Mouse (Mus musculus) megakaryocyte progenitor cell, adult 5-6 weeks (primary cell): ENCODE results near the gene Sdhb. TPM values are rescaled to one million over a fixed set of nuclear protein-coding genes. Genes with fewer than 3 reads are reported as not detected.

ENCODE experiments used
- ATAC-seq: replicated peaks from 2 replicates; pipeline ENCODE4 v1.8.0; 2016; ENCODE audit warnings: mild to moderate bottlenecking, moderate TSS enrichment, inconsistent platforms; ENCODE audit not compliant: poor library complexity
- total RNA-seq, 2 experiments: library from RNA; stranded (forward) in 1 of 2; stranded (reverse) in 1 of 2; fragments of 157-497, 149-512 nt in 1 of 2; fragments of 200-1000 nt in 1 of 2; gene quantifications; 2 replicates each; pipeline versions ENCODE4 v1.2.3 to v1.2.4; 2015 to 2017

Gene Sdhb
- total RNA-seq, 2 experiments from 2014 or later, result 129 to 160 TPM

GRCm38 (mm10) chr4:140974408-140974807 lies 13.4 kb downstream of the Sdhb start:
- no peak for ATAC-seq

DNA sequence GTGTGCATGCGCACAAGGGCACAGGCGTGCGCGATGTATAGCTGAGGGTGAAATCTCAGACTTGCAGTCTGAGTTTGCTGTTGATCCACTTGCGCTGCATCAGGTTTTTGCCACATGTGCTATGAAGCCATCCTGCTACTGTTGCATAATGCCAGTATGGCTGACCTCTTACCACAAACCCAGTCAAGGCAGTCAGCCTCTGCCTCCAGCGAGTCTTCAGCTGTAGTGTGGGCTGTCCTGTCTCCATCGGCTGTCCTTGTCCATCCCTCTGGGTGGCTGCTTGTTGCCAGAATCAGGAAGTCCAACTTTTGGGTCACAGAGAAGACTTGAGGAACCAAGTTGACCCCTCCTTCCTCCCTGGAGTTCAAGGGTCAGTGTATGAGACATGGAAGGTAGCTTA lies 14.4 kb downstream of the Sdhb start:
- peak; percentile 77 for ATAC-seq

- no peak for ATAC-seq
These were observed 16.3 kb downstream of the Sdhb start for GRCm38 (mm10) chr4:140977278-140977677.

DNA sequence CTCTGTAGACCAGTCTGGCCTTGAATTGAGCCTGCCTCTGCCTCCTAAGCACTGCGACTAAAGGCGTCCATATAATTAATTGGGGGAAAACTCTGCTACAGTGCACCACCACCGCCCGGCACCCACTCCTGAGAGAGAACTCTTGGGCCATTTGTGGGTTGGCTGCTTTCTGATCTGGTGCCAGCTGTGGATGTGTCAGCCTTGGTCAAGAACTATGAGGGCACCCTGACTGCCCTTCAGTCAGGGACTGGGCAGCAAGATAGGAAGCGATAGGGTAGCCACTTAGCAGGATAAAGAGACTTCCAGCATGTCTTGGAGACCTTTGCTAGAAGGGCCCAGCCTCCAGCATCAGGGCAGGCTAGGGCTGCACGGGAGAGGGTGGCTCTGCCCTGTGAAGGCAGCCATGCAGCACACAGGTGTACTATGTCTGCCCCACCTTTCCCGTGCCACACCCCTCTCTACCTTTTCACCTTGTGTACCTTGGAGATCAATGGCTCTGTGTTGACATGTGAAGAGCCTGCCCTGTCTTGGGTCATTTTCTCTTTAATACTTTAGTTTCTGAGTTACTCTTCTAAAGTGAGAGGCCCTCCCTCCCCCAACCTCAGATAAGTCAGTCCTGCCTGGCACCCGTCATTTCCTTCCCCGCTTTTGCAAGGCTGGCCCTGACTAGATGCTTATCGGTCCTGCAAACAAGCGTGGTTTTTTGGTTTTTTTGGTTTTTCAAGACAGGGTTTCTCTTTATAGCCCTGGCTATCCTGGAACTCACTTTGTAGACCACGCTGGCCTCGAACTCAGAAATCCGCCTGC lies 17.1 kb downstream of the Sdhb start:
- peak; percentile 43 for ATAC-seq

- no peak for ATAC-seq
These were observed 20.6 kb downstream of the Sdhb start for GRCm38 (mm10) chr4:140981605-140982004.

DNA sequence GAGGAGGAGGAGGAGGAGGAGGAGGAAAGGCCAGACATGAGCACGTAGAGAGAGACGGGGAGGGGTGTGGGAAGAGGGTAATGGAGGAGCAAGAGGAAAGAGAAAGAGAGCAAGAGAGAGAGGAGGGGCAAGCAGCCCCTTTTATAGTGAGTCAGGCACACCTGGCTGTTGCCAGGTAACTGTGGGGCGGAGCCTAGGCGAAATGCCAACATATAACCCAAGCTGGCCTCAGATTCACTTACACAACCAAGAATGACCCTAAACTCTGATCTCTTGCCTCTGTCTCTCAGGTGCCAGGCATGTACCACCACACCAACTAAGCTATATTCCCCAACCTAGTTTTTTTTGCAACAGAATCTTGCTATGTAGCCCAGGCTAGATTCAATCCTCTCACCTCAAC lies 21.8 kb downstream of the Sdhb start:
- no peak for ATAC-seq

- peak; percentile 85 for ATAC-seq
These were observed 22.4 kb downstream of the Sdhb start for GRCm38 (mm10) chr4:140983442-140983841.

- ATAC-seq, result no peak
These were observed 23.5 kb downstream of the Sdhb start for GRCm38 (mm10) chr4:140984544-140984943.

DNA sequence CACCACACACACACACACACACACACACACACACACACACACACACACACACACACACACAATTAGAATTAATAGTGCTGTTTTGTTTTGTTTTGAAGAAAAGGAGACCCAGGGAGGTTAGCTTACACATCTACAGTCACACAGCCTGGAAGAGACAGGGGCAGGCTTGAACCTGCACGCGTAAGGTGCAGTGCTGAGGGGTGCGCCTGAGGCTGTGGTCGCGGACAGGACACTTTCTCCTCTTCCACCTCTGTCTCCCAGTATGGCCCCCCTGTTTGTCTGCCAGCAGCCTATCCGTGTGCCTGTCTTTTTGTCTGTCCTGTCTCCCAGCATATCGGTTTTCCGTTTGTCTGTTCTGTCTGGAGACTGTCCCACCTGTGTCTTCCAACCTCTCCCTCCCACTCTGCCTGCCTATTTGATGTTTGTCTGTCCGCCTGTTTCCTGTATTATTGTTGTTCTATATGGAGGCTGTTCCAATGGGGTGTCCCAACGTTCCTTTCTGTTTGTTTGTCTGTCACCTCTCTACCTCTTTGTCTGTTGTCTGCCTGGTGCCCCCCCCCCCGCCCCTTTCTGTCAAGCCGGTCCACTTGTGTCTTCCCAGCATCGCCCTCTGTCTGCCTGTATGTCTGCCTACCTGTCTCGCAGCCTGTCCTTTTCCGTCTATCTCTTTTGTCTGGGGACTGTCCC lies 25.2 kb downstream of the Sdhb start:
- no peak for ATAC-seq

GRCm38 (mm10) chr4:140986711-140987395 lies 25.9 kb downstream of the Sdhb start, which contains the start of gene Atp13a2:
Gene Atp13a2 (plus strand): TSS chr4:140986873.
- peak; percentile 54 for ATAC-seq

DNA sequence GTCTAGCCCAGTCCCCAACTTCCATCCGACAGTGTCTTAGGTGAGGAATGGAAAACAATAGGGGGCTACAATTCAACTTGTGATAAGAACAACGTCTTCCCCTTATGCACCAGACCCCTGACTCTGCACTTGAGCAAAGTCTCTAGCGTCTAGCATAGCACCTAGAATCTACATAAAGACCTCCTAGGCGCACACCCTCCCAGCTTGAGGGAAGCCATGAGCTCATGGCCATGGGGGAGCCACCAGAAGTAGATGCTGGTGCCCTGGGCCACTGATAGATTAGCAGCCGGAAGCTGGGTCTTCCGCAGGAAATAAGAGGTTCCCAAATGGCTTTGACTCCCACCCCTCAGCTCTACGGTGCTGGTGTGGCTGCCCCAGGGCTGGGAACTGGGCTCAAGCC lies 26.5 kb downstream of the Sdhb start:
- ATAC-seq, result 0 out of 2 replicates have a peak, but pooled peaks have one; percentile 18

DNA sequence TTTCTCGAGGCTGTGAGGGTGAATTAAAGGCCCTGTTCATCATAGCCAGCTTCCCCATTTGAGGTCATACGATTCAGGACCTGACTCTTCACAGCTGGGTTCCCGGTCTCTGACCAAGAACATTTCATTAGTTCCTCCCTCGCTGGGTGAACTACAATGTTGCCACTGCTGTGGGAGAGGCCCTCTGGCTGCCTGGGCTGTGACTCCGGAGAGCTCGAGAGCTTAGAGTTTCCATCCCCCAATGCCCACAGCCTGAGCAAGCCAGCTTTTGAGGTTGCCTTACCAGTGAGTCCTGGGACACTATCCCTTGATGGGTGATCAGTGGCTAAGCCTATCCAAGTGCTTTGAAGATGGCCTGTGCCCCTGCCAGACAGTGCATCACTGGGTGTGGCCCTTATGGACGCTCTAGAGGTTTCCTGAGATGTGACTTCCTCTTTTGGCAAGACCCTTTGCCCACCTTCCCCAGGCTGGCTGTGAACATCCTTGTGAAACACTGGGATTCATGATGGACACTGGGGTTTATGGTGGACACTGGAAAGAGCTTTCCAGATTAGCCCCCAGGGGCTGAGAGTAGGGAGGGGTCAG lies 27.8 kb downstream of the Sdhb start:
- peak; percentile 53 for ATAC-seq

GRCm38 (mm10) chr4:140989447-140989846 lies 28.4 kb downstream of the Sdhb start:
- peak; percentile 21; the same call in 1 of the 2 replicates for ATAC-seq

GRCm38 (mm10) chr4:140992215-140992614 lies 31.2 kb downstream of the Sdhb start:
- ATAC-seq, result no peak

- ATAC-seq, result no peak
These were observed 32.8 kb downstream of the Sdhb start for GRCm38 (mm10) chr4:140993846-140994245.

DNA sequence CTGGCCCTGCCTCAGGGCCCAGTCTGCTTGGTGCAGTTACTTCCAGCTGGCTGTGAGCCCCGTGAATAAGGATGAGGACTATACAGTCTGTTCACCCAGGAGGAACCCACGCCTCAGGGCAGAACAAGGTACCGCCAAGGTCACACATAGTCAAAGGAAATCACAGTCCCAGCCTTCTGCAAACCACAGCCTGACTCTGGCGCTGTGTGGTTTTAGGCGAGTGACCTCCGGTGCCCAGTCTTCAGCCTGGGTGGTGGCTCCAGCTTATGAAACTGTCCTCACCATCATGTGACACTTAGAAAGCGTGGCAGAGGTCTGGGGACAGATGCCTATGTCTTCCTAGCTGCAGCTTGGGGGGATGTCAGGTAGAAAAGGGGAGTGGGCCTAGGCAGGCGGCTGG lies 34.8 kb downstream of the Sdhb start:
- ATAC-seq, result no peak

DNA sequence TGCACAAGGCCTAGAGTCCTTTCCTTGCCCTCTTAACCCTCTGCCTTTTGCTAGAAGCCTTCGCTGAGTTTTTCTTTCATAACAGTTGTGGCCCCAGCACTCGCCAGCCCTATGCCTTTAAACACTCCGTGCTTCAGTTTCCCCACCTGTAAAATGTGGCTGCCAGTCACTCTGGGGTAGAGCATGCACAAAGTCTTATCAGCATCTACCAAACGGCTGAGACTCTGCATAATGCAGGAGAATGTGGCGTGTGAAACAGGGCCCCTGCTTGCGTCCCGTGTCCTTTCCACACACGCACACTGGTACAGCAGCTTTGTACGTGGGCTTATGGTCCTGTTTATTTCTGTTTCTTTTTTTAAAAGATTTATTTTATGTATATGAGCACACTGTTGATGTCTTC lies 35.8 kb downstream of the Sdhb start:
- ATAC-seq, result peak; percentile 66; the same call in 1 of the 2 replicates

DNA sequence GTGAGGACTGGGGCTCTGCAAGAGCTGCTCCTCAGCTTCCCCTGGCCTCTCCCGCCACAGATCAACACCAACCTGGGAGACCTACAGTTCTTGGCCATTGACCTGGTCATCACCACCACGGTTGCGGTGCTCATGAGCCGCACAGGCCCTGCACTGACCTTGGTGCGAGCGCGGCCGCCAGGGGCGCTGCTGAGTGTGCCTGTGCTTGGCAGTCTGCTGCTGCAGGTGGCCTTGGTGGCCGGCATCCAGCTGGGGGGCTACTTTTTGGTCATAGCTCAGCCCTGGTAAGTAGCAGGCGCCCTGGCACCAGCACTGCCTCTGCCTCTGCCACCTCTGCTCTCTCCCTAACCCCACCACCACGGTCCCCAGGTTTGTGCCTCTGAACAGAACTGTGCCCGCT lies 45.0 kb downstream of the Sdhb start:
- no peak for ATAC-seq

GRCm38 (mm10) chr4:141008028-141008427 lies 47.0 kb downstream of the Sdhb start:
- ATAC-seq, result peak; percentile 91

- ATAC-seq, result no peak
These were observed 49.1 kb downstream of the Sdhb start, which contains the start of gene Mfap2 for GRCm38 (mm10) chr4:141010118-141010517. Gene Mfap2 (plus strand): TSS chr4:141010418.

DNA sequence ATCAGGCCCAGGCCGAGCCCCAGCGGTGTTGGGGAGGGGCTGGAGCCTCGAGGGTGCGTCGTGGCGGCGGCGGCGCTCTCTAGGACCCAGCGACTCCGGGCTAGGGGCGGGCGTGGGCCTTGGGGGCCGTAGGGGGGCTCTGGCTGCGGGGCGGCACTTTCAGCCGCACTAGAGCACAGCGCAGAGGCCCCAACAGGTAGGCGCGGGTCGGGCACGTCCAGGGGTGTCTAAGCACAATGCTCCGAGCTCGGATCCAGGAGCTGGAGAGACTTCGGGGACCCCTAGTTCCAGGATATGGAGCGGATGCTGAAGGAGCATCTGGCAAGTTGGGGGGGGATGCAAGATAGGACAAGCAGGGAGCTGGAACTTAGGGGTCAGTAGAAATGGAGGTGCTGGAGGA lies 49.5 kb downstream of the Sdhb start:
- no peak for ATAC-seq
